Mouse (Mus musculus) left cerebral cortex, adult 18-20 months (tissue): ENCODE results near the gene Cxcr5. TPM values are rescaled to one million over a fixed set of nuclear protein-coding genes. Genes with fewer than 3 reads are reported as not detected.
A peak's percentile ranks its signal among the peaks of the same experiment; 100 is the strongest.

Experiments used
- DNase-seq, 2 experiments: peaks; one replicate each; pipeline ENCODE4 v3.0.0; 2021 to 2022; ENCODE audit warnings: low spot score in 2 of 2, mixed read lengths in 1 of 2
- total RNA-seq, 2 experiments: library from RNA; stranded (reverse); gene quantifications; 2 replicates each; pipeline ENCODE4 v1.2.3; 2021

Gene Cxcr5
- total RNA-seq, 2 experiments from 2014 or later, result not detected

- DNase-seq, result no peak
These were observed 51.3 kb downstream of the Cxcr5 start for GRCm38 (mm10) chr9:44510355-44510871.

GRCm38 (mm10) chr9:44509487-44510354, 52.0 kb downstream of the Cxcr5 start:
- DNase-seq, result peak; percentile 80 to 81

GRCm38 (mm10) chr9:44508721-44509486, 52.8 kb downstream of the Cxcr5 start:
- DNase-seq, result no peak

- no peak for DNase-seq
These were observed 53.5 kb downstream of the Cxcr5 start for GRCm38 (mm10) chr9:44508124-44508619.

- no peak for DNase-seq
These were observed 54.3 kb downstream of the Cxcr5 start for GRCm38 (mm10) chr9:44507345-44507744.

GRCm38 (mm10) chr9:44506566-44506965, 55.1 kb downstream of the Cxcr5 start:
- no peak for DNase-seq

- DNase-seq, result no peak
These were observed 55.7 kb downstream of the Cxcr5 start for GRCm38 (mm10) chr9:44505824-44506467.

GRCm38 (mm10) chr9:44504893-44505823, 56.5 kb downstream of the Cxcr5 start:
- DNase-seq, result no peak

GRCm38 (mm10) chr9:44502006-44502405, 59.7 kb downstream of the Cxcr5 start:
- DNase-seq, result peak; percentile 83 to 89

- DNase-seq, result no peak
These were observed 60.3 kb downstream of the Cxcr5 start for GRCm38 (mm10) chr9:44501206-44501879.

GRCm38 (mm10) chr9:44500638-44501175, 61.0 kb downstream of the Cxcr5 start:
- DNase-seq, result no peak

GRCm38 (mm10) chr9:44500163-44500533, 61.5 kb downstream of the Cxcr5 start:
- no peak for DNase-seq

- no peak for DNase-seq
These were observed 62.1 kb downstream of the Cxcr5 start for GRCm38 (mm10) chr9:44499356-44500162.

- DNase-seq, result peak; percentile 52 to 61
These were observed 63.0 kb downstream of the Cxcr5 start for GRCm38 (mm10) chr9:44498421-44499355.

- DNase-seq, result no peak
These were observed 63.9 kb downstream of the Cxcr5 start for GRCm38 (mm10) chr9:44497624-44498377.

GRCm38 (mm10) chr9:44496803-44497461, 64.7 kb downstream of the Cxcr5 start:
- DNase-seq, result no peak
